Mouse (Mus musculus) lung, embryonic 15.5 days (tissue): ENCODE data around the gene Eno1. TPM values are rescaled to one million over a fixed set of nuclear protein-coding genes. Genes with fewer than 3 reads are reported as not detected.

Experiments used
- ATAC-seq: fragments of 200-750 bp; cut with Nextera tagmentation; 2 replicates; pipeline ENCODE4 v1.8.0; 2017; ENCODE audit warnings: moderate number of reproducible peaks, borderline replicate concordance; ENCODE audit not compliant: low FRiP score, low TSS enrichment; ENCODE audit errors: extremely low read depth
- H3K27ac ChIP-seq: fragments of 300-500 bp; sonication (generic); 2 replicates; pipeline ENCODE4 v1.5.1; 2015; ENCODE audit warnings: moderate library complexity, mild to moderate bottlenecking, inconsistent platforms
- H3K27me3 ChIP-seq: fragments of 300-500 bp; sonication (generic); 2 replicates; pipeline ENCODE4 v1.6.1; 2015; ENCODE audit warnings: inconsistent platforms
- H3K36me3 ChIP-seq: fragments of 300-500 bp; sonication (generic); 2 replicates; pipeline ENCODE4 v1.6.1; 2015; ENCODE audit warnings: inconsistent platforms
- H3K4me1 ChIP-seq: fragments of 300-500 bp; sonication (generic); 2 replicates; pipeline ENCODE4 v1.6.1; 2015; ENCODE audit warnings: inconsistent platforms
- H3K4me2 ChIP-seq: fragments of 300-500 bp; sonication (generic); 2 replicates; pipeline ENCODE4 v1.6.1; 2015; ENCODE audit warnings: inconsistent platforms, mild to moderate bottlenecking, moderate library complexity
- H3K4me3 ChIP-seq: fragments of 300-500 bp; sonication (generic); 2 replicates; pipeline ENCODE4 v1.5.1; 2015; ENCODE audit warnings: mild to moderate bottlenecking, inconsistent platforms
- H3K9ac ChIP-seq: fragments of 300-500 bp; sonication (generic); 2 replicates; pipeline ENCODE4 v1.6.1; 2015; ENCODE audit warnings: inconsistent platforms
- H3K9me3 ChIP-seq: fragments of 300-500 bp; sonication (generic); 2 replicates; pipeline ENCODE4 v1.6.1; 2016; ENCODE audit warnings: inconsistent platforms
- WGBS: fragments of 180-500 bp; shearing (Covaris S2); methylation state at CpG from one replicate; pipeline ENCODE4 v1.1.7; 2015; 5-methylcytosine and 5-hydroxymethylcytosine counted together
- polyA plus RNA-seq: library from polyadenylated mRNA; unstranded; fragments of >200 nt; fragmentation: Nextera tagmentation; extraction: Ambion mirVana; gene quantifications from 2 replicates; pipeline ENCODE4 v1.2.1, GENCODE M21; 2015

Eno1 gene
- polyA plus RNA-seq, 1 experiment from 2014 or later, result 1,793 TPM

- Histone ChIP-seq H3K27ac (no peak overlapping the region), H3K9ac (no peak overlapping the region), H3K4me1 (peaks cover 3% of the 10 kb centered on the region; the same call in 1 of the 2 replicates), H3K36me3 (no peaks in the 10 kb centered on the region), H3K9me3 (no peaks in the 10 kb centered on the region), H3K27me3 (no peaks in the 10 kb centered on the region), H3K4me2 (no peak overlapping the region), H3K4me3 (no peak overlapping the region)
- 92% methylated on average over 3 of the region's 3 CpGs for WGBS
- no peak for ATAC-seq
Observed at GRCm38 (mm10) chr4:150291900-150292299, 55.4 kb downstream of the Eno1 start.

GRCm38 (mm10) chr4:150294870-150295269, 58.3 kb downstream of the Eno1 start:
- WGBS, result 94% methylated on average over 7 of the region's 7 CpGs
- Histone ChIP-seq H3K4me2 (no peak overlapping the region), H3K27ac (no peak overlapping the region), H3K9ac (no peak overlapping the region), H3K36me3 (no peaks in the 10 kb centered on the region), H3K27me3 (no peaks in the 10 kb centered on the region), H3K9me3 (no peaks in the 10 kb centered on the region), H3K4me3 (no peak overlapping the region), H3K4me1 (no peaks in the 10 kb centered on the region)
- no peak for ATAC-seq

GRCm38 (mm10) chr4:150295966-150296365, 59.4 kb downstream of the Eno1 start:
- no peak for ATAC-seq
- Histone ChIP-seq H3K4me3 (no peak overlapping the region), H3K9ac (no peak overlapping the region), H3K27me3 (no peaks in the 10 kb centered on the region), H3K27ac (no peak overlapping the region), H3K36me3 (no peaks in the 10 kb centered on the region), H3K9me3 (no peaks in the 10 kb centered on the region), H3K4me1 (no peaks in the 10 kb centered on the region), H3K4me2 (no peak overlapping the region)
- WGBS, result 92% methylated on average over 7 of the region's 7 CpGs

Other genes starting within 250 kb of the Eno1 start
- gene H6pd, start 227.7 kb upstream of the Eno1 start, polyA plus RNA-seq, result 25.0 and 29.3 TPM in 2 replicates
- gene Gpr157, start 149.4 kb upstream of the Eno1 start, polyA plus RNA-seq, result 2.0 and 2.2 TPM in 2 replicates
- gene Slc2a5, start 117.4 kb upstream of the Eno1 start, polyA plus RNA-seq, result 0.54 and 0.65 TPM in 2 replicates
- gene Slc2a7, start 87.7 kb upstream of the Eno1 start, polyA plus RNA-seq, result not detected in 2 replicates
- not detected in 2 replicates for gene Car6, start 35.4 kb upstream of the Eno1 start, polyA plus RNA-seq
- 25.8 and 31.9 TPM in 2 replicates for gene Rere, start 44.9 kb downstream of the Eno1 start, polyA plus RNA-seq